Mouse (Mus musculus) adrenal gland, adult 18-20 months (tissue): ENCODE measurements around the gene 2010111I01Rik. TPM values are rescaled to one million over a fixed set of nuclear protein-coding genes. Genes with fewer than 3 reads are reported as not detected.
A peak's percentile ranks its signal among the peaks of the same experiment; 100 is the strongest.
"Not testable (repeated sequence)": the region's sequence is repeated elsewhere in the genome, so short reads cannot be mapped to it uniquely, and the experiment has no call there.

Experiments used
- DNase-seq, 2 experiments: peaks; one replicate each; pipeline ENCODE4 v3.0.0; 2021 to 2022; ENCODE audit warnings: low spot score in 2 of 2
- total RNA-seq, 2 experiments: library from RNA; stranded (reverse); gene quantifications; 1 replicate in 1 of 2; 2 replicates in 1 of 2; pipeline ENCODE4 v1.2.3; 2021

The 2010111I01Rik gene
- total RNA-seq, 2 experiments from 2014 or later, result 93.2 to 108 TPM

DNA sequence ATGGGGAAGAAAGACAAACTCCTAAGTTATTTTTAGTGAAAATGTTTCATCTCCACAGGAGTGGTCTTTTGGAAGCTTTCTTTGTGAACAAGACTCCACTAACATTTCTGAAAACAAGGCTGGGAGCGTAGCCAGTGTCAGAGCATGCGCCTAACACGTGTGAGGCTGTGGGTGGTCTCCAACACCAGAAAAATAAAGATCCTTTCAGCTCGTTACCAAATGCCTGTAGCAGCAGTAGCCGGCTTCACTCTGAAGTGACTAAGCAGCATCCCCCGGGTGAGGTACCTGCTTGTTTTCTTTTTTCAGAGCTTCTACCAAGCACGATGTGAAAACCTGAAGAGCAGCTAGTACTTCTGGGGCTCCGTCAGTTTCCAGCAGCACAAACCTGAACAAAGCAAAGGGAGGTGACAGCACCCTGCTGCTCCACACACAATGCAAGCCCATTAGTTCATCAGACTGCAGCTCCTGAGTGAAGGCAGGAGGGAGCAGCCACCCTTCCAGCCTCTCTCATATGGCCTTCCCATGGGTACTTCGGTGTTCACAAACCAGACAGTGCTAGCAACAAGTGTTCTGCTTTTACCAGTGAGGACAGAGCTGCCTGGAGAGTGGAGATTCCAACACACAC is 365.7 kb downstream of the 2010111I01Rik start:
- DNase-seq, result no peak

- peak; percentile 75 to 77 for DNase-seq
Measured at GRCm38 (mm10) chr13:63331379-63331778, 366.7 kb downstream of the 2010111I01Rik start.

DNA sequence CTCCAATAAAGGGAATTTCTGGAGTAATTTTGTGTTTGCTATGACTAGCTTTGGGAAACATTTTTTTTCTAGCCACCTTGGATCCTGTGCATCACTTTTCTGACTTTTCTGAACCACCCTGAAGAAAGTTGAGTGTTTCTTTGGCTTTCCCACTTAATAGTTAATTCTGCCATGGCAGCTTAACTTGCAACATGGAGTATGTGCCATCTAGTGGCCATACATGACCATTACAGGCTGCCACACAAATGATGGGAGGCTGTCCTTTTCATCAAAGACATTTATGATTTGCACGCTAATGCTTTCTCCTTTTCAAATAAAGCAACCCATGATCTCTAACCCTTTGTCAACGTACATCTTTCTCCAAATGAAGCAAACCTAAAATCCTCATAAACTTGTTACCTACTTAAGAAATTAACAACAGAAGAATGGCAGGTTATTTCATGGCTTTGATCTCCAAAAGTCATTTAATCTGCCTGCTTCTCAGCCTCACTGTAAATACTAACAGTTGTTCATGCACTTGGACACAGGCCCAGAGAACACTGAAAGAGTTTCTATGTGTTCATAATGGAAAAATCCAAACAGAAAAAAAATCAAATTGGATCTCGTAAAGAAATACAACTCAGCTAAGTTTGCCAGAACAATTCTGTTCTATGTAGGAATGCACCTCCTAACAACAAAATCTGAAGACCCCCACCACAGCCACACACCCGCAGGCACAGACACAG is 368.0 kb downstream of the 2010111I01Rik start:
- DNase-seq, result no peak

DNA sequence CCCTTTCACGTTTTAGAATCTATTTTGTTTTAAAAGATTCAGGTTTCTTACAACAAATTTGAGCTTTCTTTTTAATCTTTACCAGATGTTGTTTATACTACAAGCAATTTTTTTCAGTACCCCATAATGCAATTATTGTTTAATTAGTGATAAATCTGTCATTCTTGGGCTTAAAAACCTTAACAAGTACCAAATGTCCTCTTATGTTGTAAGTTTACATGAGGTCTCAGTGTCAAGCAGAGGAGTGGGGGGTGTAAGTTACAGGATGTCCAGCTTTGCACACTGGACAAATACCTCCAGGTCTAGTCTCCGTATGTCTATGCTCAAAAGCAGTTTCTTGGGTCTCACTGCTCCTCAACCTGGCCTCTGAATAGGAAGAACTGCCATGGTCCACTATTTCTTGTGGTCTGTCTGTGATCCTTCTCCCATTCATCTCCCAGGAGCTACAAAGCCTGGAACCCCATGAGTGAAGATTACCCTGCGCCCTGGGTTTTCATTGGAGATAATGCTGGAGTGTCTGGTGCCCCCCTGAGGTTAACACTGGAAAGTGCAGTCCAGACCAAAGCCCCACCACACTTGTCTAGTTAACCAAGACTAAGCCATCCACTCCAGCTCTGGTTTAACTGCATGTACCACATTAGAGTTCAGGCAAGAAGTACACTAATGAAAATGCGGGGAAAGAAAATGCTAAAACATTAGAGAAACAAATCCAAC is 370.9 kb downstream of the 2010111I01Rik start:
- no peak for DNase-seq

DNA sequence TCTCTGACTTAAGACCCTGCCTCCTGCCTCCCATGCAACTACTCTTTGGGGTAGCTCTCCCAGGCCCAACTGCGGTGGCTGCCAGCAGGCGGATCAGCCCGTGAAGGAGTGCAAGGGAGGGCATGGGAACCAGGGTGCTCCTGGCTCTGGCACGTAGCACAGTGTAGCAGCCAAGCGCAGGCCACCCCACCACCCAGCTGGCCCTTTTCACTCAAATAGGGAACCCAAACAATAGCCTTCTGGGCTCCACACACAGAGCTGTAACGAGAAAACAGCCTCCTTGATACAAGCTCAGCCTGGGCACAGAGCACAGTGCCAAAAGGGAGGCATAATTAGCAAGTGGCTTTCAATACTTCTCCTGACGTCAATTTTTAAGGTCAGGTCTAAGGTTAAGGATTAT is 371.6 kb downstream of the 2010111I01Rik start:
- DNase-seq, result no peak

- DNase-seq, result no peak
Measured at GRCm38 (mm10) chr13:63337239-63337960, 372.7 kb downstream of the 2010111I01Rik start.

- no peak for DNase-seq
Measured at GRCm38 (mm10) chr13:63339946-63340345, 375.3 kb downstream of the 2010111I01Rik start.

DNA sequence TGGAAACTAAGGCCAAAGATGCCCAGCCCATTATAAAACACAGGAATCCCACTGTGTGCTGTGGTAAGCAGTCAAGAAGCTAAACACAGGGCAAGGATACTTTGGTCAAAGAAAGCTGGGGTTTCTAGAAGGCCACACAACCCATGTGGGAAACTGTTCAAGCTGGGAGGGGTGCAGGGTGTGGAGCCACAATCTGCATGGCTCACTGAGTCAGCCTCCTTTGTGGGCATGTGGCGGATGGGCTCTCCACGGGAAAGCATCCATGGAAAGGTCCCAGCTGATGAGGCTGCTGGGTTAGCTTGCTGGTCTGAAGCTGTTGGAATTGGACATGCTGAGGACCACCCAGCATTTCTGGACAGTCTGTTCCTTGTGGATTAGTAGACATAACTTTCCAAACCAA is 378.1 kb downstream of the 2010111I01Rik start:
- no peak for DNase-seq

- DNase-seq, result no peak
Measured at GRCm38 (mm10) chr13:63344481-63344880, 379.8 kb downstream of the 2010111I01Rik start.

- no peak for DNase-seq
Measured at GRCm38 (mm10) chr13:63345476-63346225, 381.0 kb downstream of the 2010111I01Rik start.

DNA sequence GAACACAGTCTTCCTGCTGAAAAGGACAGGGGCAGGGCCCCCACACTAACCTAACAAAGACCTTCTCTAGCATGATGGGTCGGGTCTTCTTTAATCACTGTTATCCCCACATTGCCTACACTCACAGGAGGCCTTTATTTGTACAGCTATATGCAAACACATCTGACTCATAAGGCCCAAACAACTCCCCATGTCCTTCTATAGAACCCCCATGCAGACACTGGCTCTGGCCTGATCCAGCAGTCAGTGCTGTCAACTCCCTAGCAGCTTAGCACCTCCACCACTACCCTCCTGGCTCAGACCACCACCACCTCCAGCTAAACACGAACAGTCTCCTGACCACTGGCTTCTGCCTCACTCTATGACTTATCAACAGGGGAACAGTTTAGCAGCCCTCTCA is 382.9 kb downstream of the 2010111I01Rik start:
- DNase-seq, result no peak

- DNase-seq, result no peak
Measured at GRCm38 (mm10) chr13:63350076-63350475, 385.4 kb downstream of the 2010111I01Rik start.

DNA sequence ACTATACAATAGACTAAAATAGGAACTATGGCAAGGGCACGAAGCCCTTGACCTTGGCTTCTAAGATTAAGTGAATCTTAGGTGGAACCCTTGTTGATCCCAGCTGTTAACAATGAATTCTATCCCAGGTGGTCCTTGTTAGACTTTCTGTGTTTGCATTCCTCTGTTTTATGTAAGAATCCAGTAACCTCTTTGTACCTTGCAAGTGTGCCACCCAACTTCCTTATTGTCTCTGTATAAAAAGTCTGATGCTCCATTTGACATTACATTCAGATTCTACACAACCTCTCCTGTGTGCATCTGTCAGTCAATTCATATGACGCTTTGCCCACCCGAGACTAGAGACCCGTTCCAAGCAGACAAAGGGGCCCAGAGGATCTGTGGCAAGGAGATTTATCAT is 388.6 kb downstream of the 2010111I01Rik start:
- DNase-seq, result not testable (repeated sequence)

GRCm38 (mm10) chr13:63356101-63356500 is 391.4 kb downstream of the 2010111I01Rik start:
- no peak for DNase-seq

GRCm38 (mm10) chr13:63356558-63356957 is 391.9 kb downstream of the 2010111I01Rik start:
- DNase-seq, result peak; percentile 44 to 72

DNA sequence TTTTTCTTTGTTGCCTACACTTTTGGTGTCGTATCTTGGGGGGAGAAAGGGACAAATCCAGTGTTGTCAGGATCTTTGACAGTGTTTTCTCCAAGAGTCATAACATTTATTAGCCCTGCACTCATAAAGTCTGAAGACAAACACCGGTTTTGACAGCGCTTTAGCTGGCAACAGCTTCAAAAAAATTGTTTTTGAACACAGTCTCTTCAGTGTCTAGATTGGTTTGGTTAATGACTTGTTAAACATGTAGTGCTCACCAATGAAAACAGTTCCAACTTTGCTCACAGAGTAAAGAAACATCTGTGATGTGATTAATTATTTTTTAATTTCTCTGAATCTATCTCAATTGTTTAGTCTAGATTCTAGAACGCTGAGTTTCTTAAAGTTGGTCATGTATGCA is 394.7 kb downstream of the 2010111I01Rik start:
- no peak for DNase-seq

DNA sequence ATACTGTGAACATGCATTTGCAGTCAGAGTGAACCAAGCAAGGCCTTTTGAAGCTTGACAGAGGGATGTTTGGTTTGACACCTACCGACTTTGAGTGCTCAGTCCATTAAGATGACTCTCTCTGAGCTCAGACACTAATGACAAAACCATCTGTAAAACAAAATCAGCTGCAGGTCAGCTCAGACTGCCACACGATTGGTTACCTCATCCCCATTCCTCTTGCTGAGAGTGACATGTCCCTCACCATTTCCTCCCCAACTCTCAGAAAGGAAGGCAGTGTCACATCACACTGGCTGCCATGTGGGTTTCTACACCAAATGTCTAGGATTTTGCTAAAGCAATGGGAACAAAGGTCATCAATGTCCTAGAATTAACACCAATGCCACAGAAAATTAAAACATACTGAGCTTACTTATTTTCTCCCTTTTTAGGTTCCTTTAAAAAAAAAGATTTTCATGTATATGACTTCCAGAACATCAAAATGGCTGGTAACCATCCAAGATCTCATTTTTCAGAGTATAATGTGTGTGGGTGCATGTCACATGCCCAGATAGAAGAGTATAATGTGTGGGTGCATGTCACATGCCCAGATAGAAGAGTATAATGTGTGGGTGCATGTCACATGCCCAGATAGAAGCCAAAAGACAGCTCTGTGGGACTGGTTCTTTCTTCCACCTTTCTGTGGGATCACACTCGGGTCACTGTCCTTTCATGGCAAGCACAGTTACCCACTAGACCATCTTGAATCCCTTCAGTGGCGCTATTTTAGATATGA is 395.6 kb downstream of the 2010111I01Rik start:
- DNase-seq, result no peak

DNA sequence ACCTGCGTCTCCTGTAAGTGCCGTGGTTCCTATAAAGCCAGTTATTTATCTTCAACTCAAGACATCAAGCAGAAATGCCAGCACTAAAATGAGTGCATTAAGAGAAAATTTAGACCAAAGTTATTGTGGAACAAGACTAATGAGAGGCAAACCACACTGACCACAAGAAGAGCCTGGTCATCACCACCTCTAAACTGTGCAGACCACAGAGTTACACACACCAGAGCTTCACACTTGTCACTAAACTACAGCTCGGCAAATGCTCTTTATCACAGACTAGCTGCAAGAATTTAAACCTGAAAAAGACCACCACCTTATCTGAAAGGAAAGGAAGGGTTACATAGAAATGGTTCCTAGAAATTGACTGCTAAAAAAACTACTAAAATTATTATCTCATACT is 397.1 kb downstream of the 2010111I01Rik start:
- DNase-seq, result no peak

GRCm38 (mm10) chr13:63373460-63374166 is 408.9 kb downstream of the 2010111I01Rik start:
- no peak for DNase-seq
